Mouse (Mus musculus) ES-Bruce4 (cell line): Measurements from ENCODE around the gene Pde4dip. TPM values are rescaled to one million over a fixed set of nuclear protein-coding genes. Genes with fewer than 3 reads are reported as not detected.

Experiments used
- H3K27ac ChIP-seq: 2 replicates; pipeline ENCODE4 v1.5.1; 2012; ENCODE audit warnings: low read length, inconsistent platforms; ENCODE audit not compliant: insufficient read depth
- H3K27me3 ChIP-seq: 2 replicates; pipeline ENCODE4 v1.6.1; 2012; ENCODE audit warnings: mild to moderate bottlenecking, low read length, inconsistent platforms; ENCODE audit not compliant: control insufficient read depth, poor library complexity, insufficient read depth, severe bottlenecking
- H3K36me3 ChIP-seq: 2 replicates; pipeline ENCODE4 v1.6.1; 2012; ENCODE audit warnings: inconsistent platforms, mild to moderate bottlenecking, low read length, moderate library complexity; ENCODE audit not compliant: control insufficient read depth, poor library complexity, insufficient read depth, severe bottlenecking
- H3K4me1 ChIP-seq: one replicate; pipeline ENCODE4 v1.8.1; 2011; ENCODE audit warnings: low read length; ENCODE audit not compliant: control insufficient read depth, insufficient read depth
- H3K4me3 ChIP-seq: 2 replicates; pipeline ENCODE4 v1.5.1; 2011; ENCODE audit warnings: low read depth, mild to moderate bottlenecking, low read length
- H3K9ac ChIP-seq: 2 replicates; pipeline ENCODE4 v1.6.1; 2012; ENCODE audit warnings: low read depth, mild to moderate bottlenecking, inconsistent platforms; ENCODE audit not compliant: poor library complexity, severe bottlenecking
- H3K9me3 ChIP-seq: replicated peaks from 2 replicates; pipeline ENCODE4 v1.6.1; 2012; ENCODE audit warnings: mild to moderate bottlenecking, low read length, inconsistent platforms; ENCODE audit not compliant: control insufficient read depth, poor library complexity, insufficient read depth, severe bottlenecking
- CTCF ChIP-seq: IDR thresholded peaks from one replicate; pipeline ENCODE4 v1.8.1; 2011; ENCODE audit warnings: low read depth, low read length
- EP300 ChIP-seq: IDR thresholded peaks from 2 replicates; pipeline ENCODE4 v1.6.1; 2011; ENCODE audit warnings: low read depth, low read length; ENCODE audit not compliant: insufficient read depth
- POLR2A ChIP-seq: IDR thresholded peaks from one replicate; pipeline ENCODE4 v1.8.1; 2011; ENCODE audit warnings: low read length; ENCODE audit not compliant: insufficient read depth
- polyA plus RNA-seq: library from polyadenylated mRNA; stranded (reverse); fragments of >200 nt; gene quantifications from 2 replicates; pipeline ENCODE4 v1.2.4, GENCODE M21; 2011; ENCODE audit warnings: low read depth; ENCODE audit not compliant: missing spikeins, insufficient read depth, insufficient read length

The Pde4dip gene
- polyA plus RNA-seq, 1 experiment, result 16.8 TPM

DNA sequence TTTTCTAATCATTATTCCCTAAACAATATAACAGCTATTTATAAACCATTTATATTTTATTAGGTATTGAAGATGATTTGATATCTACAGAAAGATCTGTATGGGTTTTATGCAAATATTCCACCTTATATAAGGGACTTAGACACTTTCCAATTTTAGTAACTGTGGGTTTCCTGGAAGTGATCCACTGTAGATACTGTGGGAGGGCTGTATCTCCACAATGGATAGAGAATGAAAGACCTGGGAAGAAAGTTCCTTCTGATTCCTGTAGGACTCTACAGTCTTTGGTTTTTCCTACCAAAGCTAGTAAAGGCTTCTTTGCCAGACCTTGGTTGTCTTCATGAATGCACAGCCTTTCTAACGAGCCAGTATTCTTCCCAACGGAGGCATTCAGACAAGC is 21.2 kb upstream of the Pde4dip start:
- peaks cover 4% of the 10 kb centered on the region for H3K36me3 ChIP-seq
- no peaks in the 10 kb centered on the region for H3K9me3 ChIP-seq
- H3K4me3 ChIP-seq, result no peak overlapping the region
- no peaks in the 10 kb centered on the region for H3K27me3 ChIP-seq
- no peaks in the 10 kb centered on the region for H3K4me1 ChIP-seq
- H3K27ac ChIP-seq, result no peak overlapping the region
- no peak overlapping the region for H3K9ac ChIP-seq
- TF ChIP-seq CTCF (no peak), POLR2A (no peak), EP300 (no peak)

- Histone ChIP-seq H3K27ac (no peak overlapping the region), H3K9ac (peak overlapping the region; percentile 46), H3K36me3 (no peaks in the 10 kb centered on the region), H3K9me3 (no peaks in the 10 kb centered on the region), H3K4me1 (no peaks in the 10 kb centered on the region), H3K27me3 (no peaks in the 10 kb centered on the region), H3K4me3 (peak overlapping the region; percentile 88)
- TF ChIP-seq POLR2A, result no peak
- TF ChIP-seq CTCF, result no peak
- no peak for TF ChIP-seq EP300
Observed at GRCm38 (mm10) chr3:97901586-97901985, 13.1 kb upstream of the Pde4dip start.

- H3K9ac ChIP-seq, result peak within 1 kb of the TSS; percentile 46
- no peaks in the 10 kb centered on the region for H3K36me3 ChIP-seq
- H3K9me3 ChIP-seq, result no peaks in the 10 kb centered on the region
- H3K27me3 ChIP-seq, result no peaks in the 10 kb centered on the region
- no peak for TF ChIP-seq EP300
- TF ChIP-seq POLR2A, result no peak
- no peak for TF ChIP-seq CTCF
- H3K4me1 ChIP-seq, result no peaks in the 10 kb centered on the region
- H3K27ac ChIP-seq, result no peak within 1 kb of the TSS
- H3K4me3 ChIP-seq, result peak within 1 kb of the TSS; percentile 88
Observed at GRCm38 (mm10) chr3:97900516-97901490, 12.3 kb upstream of the Pde4dip start, which contains the start of gene Sec22b. TSS of gene Sec22b (plus strand) at chr3:97901190.

- Histone ChIP-seq H3K27ac (no peak overlapping the region), H3K4me1 (no peaks in the 10 kb centered on the region), H3K36me3 (no peaks in the 10 kb centered on the region), H3K27me3 (no peaks in the 10 kb centered on the region), H3K9me3 (no peaks in the 10 kb centered on the region), H3K9ac (no peak overlapping the region), H3K4me3 (no peak overlapping the region)
- TF ChIP-seq CTCF (no peak), POLR2A (no peak), EP300 (no peak)
Observed at GRCm38 (mm10) chr3:97898381-97898780, 9.9 kb upstream of the Pde4dip start.

- TF ChIP-seq CTCF, result peak; percentile 94
- no peak for TF ChIP-seq POLR2A
- no peak for TF ChIP-seq EP300
- no peak overlapping the region for H3K4me3 ChIP-seq
- H3K27me3 ChIP-seq, result no peaks in the 10 kb centered on the region
- H3K4me1 ChIP-seq, result no peaks in the 10 kb centered on the region
- H3K27ac ChIP-seq, result no peak overlapping the region
- no peak overlapping the region for H3K9ac ChIP-seq
- no peaks in the 10 kb centered on the region for H3K9me3 ChIP-seq
- H3K36me3 ChIP-seq, result no peaks in the 10 kb centered on the region
Observed at GRCm38 (mm10) chr3:97894695-97895094, 6.2 kb upstream of the Pde4dip start.

DNA sequence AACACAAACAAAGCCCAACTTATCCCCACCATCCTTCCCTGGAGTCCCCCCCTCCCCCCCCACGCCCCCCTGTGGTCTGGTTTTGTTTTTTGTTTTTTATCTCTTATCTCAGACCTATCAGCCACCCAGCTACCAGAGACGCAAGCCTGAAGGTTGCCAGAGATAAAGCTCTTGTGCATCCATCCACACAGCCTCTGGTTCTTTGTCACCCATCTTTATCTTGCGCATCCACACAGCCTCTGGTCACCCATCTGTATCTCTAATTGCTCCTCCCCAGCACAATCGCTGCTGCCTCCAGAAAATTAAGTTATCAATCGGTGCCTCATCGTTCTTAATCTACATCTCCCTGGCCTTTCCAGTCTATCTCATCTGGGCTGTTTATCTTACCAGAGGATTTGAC is 1.7 kb upstream of the Pde4dip start:
- Histone ChIP-seq H3K27ac (no peak overlapping the region), H3K9ac (no peak overlapping the region), H3K9me3 (no peaks in the 10 kb centered on the region), H3K27me3 (no peaks in the 10 kb centered on the region), H3K36me3 (no peaks in the 10 kb centered on the region), H3K4me1 (no peaks in the 10 kb centered on the region), H3K4me3 (no peak overlapping the region)
- TF ChIP-seq EP300 (no peak), CTCF (no peak), POLR2A (no peak)
